Mouse (Mus musculus) adrenal gland, adult (tissue): Measurements from ENCODE around the gene Iqch.
A peak's percentile ranks its signal among the peaks of the same experiment; 100 is the strongest.
"Not testable (repeated sequence)": the region's sequence is repeated elsewhere in the genome, so short reads cannot be mapped to it uniquely, and the experiment has no call there.

Experiments
- DNase-seq, 2 experiments: peaks; one replicate each; pipeline ENCODE4 v3.0.0; 2022 to 2023; ENCODE audit warnings: low spot score in 1 of 2; ENCODE audit not compliant: inconsistent age in 2 of 2

Gene Iqch

DNA sequence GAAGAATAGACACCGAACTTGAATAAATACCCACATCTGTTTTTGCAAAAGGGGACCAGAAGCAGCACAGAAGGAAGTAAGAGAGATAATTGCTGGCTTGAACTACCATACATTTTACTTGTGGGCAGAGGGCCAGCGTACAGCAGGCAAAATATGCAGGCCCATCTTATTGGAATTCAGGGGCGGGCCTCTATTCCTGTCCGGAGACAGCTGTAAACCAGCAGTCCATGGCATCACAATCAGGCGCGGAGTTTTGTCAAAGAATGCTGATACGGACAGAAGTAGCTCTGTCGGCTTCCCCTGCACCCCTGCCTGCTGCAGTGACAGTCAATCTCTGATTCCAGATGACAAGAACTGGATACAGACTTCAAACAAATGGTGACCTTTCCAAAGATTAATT lies 33.5 kb downstream of the Iqch start:
- peak in 1 of 2 experiments; percentile 35 for DNase-seq

- DNase-seq, result no peak
Observed at GRCm38 (mm10) chr9:63568314-63568713, 34.0 kb downstream of the Iqch start.

DNA sequence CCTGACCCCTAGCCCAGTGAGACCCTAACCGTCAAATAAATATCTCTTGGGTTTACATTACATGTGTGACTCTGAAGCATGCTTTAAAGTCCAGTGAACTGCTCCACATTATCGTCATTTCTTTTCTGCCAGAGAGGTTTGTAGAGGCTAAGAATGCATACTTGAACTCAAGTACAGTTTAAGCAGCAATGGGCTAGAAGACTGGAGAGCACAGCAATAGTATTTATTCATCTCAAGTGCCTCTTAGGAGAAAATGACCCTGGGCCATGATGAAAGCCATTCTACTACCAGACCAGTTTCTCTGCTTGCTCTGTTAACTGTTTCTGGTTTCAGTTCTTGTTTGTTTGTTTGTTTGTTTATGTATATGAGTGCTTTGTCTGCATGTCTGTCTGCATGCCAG lies 38.9 kb downstream of the Iqch start:
- DNase-seq, result no peak

- no peak for DNase-seq
Observed at GRCm38 (mm10) chr9:63561931-63562330, 40.4 kb downstream of the Iqch start.

DNA sequence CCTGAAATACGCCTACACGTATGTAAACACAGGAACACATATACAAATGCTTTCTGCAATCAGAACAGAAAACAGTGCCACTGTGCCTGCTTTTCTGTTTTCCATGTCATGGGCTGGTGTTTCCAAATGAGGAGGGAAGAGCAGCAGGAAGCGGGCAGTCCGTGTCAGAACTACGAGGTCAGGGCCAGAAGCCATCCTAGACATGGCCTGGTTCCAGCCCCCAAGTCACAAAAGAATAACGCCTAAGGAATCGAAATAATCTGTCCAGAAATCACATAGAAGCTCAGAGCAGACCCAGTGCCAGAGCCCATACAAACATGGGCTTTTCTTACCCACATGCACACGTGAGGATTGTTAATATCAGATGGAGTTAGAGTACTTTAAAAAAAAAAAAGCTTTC lies 45.4 kb downstream of the Iqch start:
- no peak for DNase-seq

- DNase-seq, result no peak
Observed at GRCm38 (mm10) chr9:63556316-63556715, 46.0 kb downstream of the Iqch start.

DNA sequence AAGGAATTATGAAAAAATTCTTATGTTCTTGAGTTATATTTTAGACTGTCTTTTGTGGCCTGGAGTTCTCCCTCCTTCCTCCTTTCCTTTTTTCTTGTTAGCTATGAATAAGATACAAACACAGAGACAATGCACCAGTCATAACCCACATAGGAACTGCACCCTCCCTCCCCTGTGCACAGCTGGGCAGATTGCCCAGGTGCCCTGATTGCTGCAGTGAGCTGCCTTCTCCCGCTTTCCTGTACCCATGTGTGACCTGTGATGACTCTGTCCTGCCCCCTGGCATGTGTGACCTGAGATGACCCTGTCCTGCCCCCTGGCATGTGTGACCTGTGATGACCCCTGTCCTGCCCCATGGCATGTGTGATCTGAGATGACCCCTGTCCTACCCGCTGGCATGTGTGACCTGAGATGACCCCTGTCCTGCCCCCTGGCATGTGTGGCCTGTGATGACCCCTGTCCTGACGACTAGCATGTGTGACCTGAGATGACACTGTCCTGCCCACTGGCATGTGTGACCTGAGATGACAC lies 46.8 kb downstream of the Iqch start:
- peak in 1 of 2 experiments; percentile 35 for DNase-seq

DNA sequence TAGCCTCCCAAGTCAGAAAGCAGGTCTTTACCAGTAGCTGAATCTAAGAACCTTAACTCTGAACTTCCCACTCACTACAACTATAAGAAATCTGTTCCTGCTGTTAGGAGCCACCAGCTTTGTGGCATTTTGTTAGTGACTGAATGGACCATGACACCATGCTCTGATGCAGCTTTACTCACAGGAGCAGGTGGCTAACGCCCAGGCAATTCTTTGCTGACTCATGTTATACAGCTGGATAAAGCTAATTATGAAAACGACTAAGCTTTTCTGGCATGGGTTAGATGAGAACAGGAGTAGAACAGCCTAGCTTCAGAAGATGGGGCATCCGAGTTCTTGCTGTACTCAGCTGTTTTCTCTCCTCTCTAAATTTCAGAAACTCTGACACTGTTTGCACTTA lies 48.7 kb downstream of the Iqch start:
- DNase-seq, result no peak

- not testable (repeated sequence) for DNase-seq
Observed at GRCm38 (mm10) chr9:63550701-63551100, 51.6 kb downstream of the Iqch start.

DNA sequence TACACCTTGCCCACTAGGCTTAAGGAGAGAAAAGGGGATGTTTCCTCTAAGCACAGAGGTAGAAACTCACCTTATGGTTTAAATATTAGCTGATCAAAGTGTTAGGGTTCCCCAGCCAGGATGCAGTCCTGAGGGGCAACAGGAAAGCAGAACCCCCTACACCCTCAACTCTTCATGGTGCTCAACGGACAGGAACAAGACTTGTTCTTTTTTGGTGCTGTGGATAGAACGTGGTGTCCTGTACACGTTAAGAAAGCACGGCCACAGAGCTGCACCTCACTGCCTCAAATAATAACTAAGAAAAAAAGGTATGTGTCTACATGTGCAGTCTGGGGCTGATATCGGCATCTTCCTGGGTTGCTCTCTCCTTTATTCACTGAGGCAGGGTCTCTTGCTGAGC lies 53.3 kb downstream of the Iqch start:
- no peak for DNase-seq

- DNase-seq, result no peak
Observed at GRCm38 (mm10) chr9:63541926-63542325, 60.4 kb downstream of the Iqch start.

DNA sequence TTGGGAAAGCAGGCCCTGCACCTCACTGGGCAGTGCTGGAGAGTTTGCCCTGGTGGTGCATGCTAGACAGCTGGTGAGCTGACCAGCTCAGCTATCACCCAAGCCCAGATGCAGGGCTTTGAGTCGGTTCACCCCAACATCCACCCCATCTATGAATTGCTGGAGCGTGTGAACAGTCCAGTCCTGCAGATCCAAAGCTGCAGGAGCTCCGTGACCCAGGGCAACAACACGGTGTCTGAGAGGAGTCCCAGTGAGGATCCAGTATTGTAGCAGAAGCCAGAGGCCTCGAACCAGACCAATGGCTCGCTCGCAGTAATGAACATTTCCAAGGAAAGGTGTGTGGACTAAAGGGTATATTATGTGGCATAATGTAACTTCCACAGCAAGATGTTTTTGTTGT lies 61.0 kb downstream of the Iqch start:
- DNase-seq, result no peak

DNA sequence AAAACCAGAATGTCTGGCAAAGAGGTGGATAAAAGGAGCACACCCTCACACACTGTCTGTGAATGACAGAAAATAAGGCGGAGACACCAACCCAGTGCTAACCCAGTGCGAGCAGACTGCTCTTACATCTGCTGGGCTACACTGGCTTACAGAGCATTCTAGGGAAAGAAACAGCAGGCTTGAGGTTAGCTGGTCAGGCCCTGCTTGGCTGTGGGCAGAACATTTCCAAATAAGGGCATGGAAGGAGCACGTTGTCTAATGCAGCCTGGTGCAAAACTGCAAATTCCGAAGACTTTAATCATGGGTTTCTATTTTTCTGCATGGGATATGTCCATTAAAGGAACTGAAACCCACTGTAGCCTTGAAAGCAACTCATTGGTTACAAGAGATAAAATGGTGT lies 64.8 kb downstream of the Iqch start:
- DNase-seq, result no peak

DNA sequence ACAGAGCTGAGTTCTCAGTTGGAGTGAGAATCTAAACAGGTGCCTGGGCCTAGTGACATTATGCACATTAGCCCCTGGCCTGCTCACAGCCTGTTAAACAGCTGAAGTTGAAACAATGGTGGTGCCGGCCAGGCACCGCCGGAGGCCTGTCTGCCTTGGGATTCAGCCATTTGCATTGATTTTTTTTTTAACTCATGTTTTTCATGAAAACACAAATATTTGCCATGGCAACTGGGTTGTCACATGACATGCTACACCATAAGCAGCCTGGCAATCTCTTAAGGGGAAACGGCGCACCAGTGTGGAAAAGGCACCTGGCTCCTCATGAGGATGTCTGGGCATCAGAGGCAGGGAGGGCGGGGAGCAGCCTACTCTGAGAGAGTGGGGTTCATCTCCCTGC lies 67.3 kb downstream of the Iqch start:
- no peak for DNase-seq

GRCm38 (mm10) chr9:63534371-63534780 lies 67.9 kb downstream of the Iqch start:
- no peak for DNase-seq

DNA sequence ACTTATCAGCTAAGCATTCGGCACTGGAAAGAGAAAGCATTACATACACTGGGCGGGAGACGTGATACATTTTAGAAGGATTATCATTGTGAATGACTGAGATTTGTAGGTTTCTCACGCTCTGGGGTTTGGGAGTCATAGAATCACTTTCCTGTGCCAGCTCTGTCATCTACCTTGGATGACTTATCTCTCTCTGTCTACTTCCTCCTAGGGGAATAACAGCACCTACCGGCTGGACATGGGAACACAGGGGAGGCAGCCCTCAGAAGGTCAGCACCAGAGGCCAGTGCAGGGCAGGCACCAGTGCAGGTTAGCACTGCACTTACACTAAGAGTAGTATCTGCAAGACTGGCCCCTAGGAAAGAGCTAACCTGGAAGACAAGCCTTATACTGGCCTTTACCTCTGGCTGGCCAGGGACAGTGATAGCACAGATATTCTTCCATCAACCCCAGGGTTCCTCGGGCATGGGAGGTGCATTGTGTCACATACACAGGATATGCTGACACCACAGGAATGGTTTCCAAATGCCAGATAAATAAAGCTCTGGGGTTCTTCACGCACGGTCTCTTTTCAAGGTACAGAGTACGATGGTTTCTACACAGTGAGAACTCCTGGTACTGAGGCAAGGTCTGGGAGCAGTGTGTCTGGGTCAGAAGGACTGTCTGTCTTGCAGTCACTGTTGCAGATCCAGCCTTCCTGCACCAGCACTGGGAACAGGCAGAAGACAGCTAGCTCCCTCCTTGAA lies 69.2 kb downstream of the Iqch start:
- DNase-seq, result peak; percentile 9 to 55

GRCm38 (mm10) chr9:63523937-63524253 lies 78.4 kb downstream of the Iqch start:
- DNase-seq, result no peak

DNA sequence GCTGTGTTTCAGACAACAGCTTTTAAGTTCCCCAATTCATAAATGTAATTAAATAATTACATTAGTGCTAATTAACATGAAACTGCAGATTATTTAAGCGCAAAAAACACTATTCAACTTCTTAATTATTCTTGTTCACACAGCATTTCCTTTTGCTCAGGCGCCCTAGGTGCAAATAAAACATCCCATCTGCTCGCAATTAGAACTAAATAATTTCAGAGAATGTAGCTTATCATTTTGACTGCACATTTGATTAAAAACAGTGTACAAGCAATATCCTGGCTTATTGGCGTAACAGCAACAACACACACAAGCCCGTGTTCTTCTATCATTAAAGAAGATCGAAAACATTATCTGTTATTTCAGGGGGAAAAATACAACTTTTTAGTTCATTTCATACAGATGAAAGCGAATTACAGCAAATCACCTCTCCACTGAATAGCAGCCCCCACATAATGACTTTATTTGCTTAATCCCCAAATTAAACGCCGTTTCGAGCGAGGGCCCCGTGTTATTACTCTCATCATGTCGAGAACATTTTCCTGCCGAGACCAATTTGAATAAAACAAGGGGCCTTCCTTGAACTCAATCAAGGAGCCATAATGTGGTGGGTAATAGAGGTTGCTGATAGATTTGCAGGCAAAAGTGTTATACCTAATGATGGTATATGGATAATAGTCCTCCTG lies 78.9 kb downstream of the Iqch start:
- DNase-seq, result no peak

- DNase-seq, result no peak
Observed at GRCm38 (mm10) chr9:63512851-63513250, 89.4 kb downstream of the Iqch start.

GRCm38 (mm10) chr9:63511034-63511433 lies 91.3 kb downstream of the Iqch start:
- DNase-seq, result no peak

GRCm38 (mm10) chr9:63507110-63507509 lies 95.2 kb downstream of the Iqch start:
- DNase-seq, result no peak

DNA sequence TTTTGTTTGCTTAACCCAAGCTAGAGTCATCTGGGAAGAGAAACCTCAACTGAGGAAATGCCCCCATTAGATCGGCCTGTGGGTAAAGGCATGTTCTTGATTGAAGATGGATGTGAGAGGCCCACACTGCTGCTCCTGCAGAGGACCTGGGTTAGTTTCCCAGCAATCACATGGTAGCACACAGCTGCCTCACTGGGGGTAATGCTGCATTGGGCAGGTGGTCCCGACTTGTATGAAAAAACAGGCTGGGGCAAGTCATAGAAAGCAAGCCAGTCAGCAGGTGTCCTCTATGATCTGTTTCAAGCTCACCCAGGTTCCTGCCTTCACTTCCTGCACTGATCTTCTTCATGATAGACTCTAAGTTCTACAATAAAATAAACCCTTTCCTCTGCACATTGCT lies 98.4 kb downstream of the Iqch start:
- no peak for DNase-seq

DNA sequence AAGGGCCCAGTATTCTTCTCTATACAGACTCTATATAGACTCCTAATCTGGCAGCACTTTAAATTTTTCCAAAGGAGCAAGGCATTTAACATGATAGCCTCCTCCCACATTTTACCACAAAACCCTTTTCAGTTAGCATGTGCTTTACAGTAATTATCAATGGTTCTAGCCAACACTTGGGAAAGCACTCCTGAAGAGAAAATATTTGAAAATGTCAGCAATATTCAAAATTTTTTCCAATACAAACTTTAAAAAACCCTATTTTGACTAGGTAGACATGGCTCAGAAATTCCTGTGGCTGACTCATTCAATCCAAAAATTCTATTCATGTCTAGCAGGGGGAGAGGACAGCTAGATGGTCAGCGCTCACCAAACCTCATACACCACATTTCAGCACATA lies 100.8 kb downstream of the Iqch start:
- DNase-seq, result no peak
